Mouse (Mus musculus) C2C12 (cell line): ENCODE measurements at regions not wholly inside any gene's neighbourhood (a gene's known extent, or its start where the extent isn't known, plus 50 kb on each side); places are given as distances from the start of the nearest gene placed in this dataset.

Experiments used
- CTCF ChIP-seq: IDR thresholded peaks from one replicate; pipeline ENCODE4 v1.5.1; 2011; ENCODE audit not compliant: control insufficient read depth, insufficient read depth, insufficient read length
- FOSL1 ChIP-seq: IDR thresholded peaks from one replicate; pipeline ENCODE4 v1.8.0; 2011; ENCODE audit warnings: mild to moderate bottlenecking, low read length; ENCODE audit not compliant: poor library complexity, insufficient read depth, severe bottlenecking
- MAX ChIP-seq: IDR thresholded peaks from one replicate; pipeline ENCODE4 v1.6.1; 2011; ENCODE audit warnings: mild to moderate bottlenecking, control low read depth
- USF1 ChIP-seq: IDR thresholded peaks from one replicate; pipeline ENCODE4 v1.6.1; 2011; ENCODE audit warnings: low read depth, mild to moderate bottlenecking, control low read depth, moderate library complexity

GRCm38 (mm10) chr3:8310379-8311128 lies 1299.3 kb downstream of the Zfp704 start:
- no peak for TF ChIP-seq CTCF
- TF ChIP-seq USF1, result no peak
- TF ChIP-seq FOSL1, result no peak
- TF ChIP-seq MAX, result no peak
